Mouse (Mus musculus): Measurements from ENCODE around the gene Hspb7. TPM values are rescaled to one million over a fixed set of nuclear protein-coding genes. Genes with fewer than 3 reads are reported as not detected.

Gene Hspb7
- polyA plus RNA-seq, 1 experiment from 2014 or later: 0.12 TPM

DNA sequence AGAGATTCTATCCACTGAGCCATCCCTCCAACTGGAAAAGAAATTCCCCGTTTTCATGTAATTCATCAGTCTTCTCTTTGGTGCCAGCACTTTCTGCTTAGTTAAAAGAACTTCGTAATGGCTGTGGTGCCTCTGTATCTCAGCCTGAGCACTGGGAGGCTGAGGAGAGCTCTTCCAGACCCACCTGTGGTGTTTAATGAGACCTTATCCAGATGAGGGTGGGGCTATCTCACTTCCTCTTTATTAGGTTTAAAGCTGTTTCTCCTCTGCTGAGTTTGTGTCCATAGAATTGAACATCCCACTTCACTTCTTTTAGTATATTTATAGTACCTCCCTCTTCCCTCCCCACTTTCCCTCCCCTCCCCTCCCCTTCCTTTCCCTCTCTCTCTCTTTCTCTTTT is 30.7 kb downstream of the Hspb7 start:
- Histone ChIP-seq H3K27me3 (ENCODE audit: control insufficient read depth, insufficient read depth, low read length) (no peaks in the 10 kb centered on the region), H3K4me3 (ENCODE audit: low read depth, low read length) (no peak overlapping the region), H3K27ac (ENCODE audit: low read depth, low read length) (no peak overlapping the region), H3K9ac (replicated peaks; ENCODE audit: low read depth, low read length) (no peak overlapping the region), H3K36me3 (ENCODE audit: control insufficient read depth, insufficient read depth, low read length) (peaks cover 25% of the 10 kb centered on the region), H3K9me3 (ENCODE audit: control insufficient read depth, low read length) (no peaks in the 10 kb centered on the region), H3K4me2 (ENCODE audit: low read depth, low read length) (no peak overlapping the region), H3K4me1 (ENCODE audit: control insufficient read depth, insufficient read depth, low read length) (no peaks in the 10 kb centered on the region)
- no peak for ATAC-seq (ENCODE audit: low read depth)
- 91% methylated on average over 2 of the region's 2 CpGs for WGBS

DNA sequence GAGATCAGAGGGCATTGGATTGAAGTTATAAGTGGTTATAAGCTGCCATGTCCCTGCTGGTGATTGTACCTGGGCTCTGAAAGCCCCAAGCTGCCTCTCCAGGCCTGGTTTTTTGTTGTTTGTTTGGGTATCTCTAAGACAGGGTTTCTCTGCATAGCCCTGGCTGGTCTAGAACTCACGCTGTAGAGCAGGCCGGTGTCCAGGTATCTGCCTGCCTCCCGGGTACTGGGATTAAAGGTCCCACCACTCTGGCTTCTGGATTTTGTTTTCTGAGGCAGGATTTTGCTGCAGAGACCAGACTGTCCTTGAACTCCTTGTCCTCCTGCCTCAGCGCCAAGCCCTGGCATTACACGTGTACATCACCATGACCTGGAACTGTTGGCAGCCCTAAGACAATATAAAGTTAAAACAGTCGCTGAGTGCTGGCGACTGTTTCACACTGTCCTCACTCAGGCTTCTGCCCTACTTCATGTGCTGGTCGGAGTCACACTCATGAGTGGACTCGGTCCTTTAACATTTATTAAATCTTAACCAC is 31.4 kb downstream of the Hspb7 start:
- 96% methylated on average over 9 of the region's 9 CpGs for WGBS
- Histone ChIP-seq H3K4me1 (ENCODE audit: control insufficient read depth, insufficient read depth, low read length) (no peaks in the 10 kb centered on the region), H3K9me3 (ENCODE audit: control insufficient read depth, low read length) (no peaks in the 10 kb centered on the region), H3K9ac (replicated peaks; ENCODE audit: low read depth, low read length) (no peak overlapping the region), H3K27ac (ENCODE audit: low read depth, low read length) (no peak overlapping the region), H3K36me3 (ENCODE audit: control insufficient read depth, insufficient read depth, low read length) (peaks cover 23% of the 10 kb centered on the region), H3K27me3 (ENCODE audit: control insufficient read depth, insufficient read depth, low read length) (no peaks in the 10 kb centered on the region), H3K4me2 (ENCODE audit: low read depth, low read length) (no peak overlapping the region), H3K4me3 (ENCODE audit: low read depth, low read length) (no peak overlapping the region)
- ATAC-seq (ENCODE audit: low read depth): no peak

DNA sequence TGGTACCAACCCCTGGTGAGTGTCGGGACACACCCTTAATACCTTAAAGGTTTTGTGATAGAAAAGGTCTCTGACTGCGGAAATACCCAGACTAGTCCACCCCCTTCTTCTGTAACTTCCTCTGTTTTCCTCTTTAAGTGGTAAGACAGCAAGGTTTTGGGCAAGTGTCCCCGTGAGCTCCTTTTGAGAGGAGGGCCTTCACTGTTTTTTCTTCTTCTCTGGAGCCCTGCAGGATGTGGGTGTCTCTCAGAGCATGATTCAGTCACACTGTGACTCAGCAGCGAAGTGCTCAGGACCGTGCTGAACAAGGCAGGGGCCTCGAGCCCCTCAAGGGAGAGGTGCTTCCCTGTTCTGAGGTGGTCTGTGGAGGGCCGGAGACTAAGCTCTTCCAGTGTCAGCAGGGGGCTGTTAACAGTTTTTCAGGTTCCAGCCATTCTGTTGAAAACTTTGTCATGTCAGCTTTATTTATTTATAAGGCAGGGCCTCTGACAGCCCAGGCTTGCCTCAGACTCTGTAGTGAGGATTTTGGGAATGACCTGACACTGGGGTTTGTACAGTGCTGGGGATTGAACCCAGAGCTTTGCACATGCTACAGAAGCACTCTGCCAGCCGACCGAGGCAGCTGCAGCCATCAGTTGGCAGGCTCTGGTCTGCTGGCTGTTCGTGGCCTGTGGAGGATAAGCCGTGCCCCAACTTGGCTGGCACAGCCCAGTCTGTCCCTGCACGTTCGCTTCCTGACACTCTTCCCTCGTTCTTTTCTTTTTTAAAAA is 34.2 kb downstream of the Hspb7 start:
- H3K36me3 ChIP-seq (ENCODE audit: control insufficient read depth, insufficient read depth, low read length): no peaks in the 10 kb centered on the region; the same call in 1 of the 2 replicates
- H3K4me3 ChIP-seq (ENCODE audit: low read depth, low read length): no peak overlapping the region
- 0 out of 2 replicates have a peak, but pooled peaks cover 4% of the 10 kb centered on the region for H3K4me1 ChIP-seq (ENCODE audit: control insufficient read depth, insufficient read depth, low read length)
- no peak overlapping the region for H3K9ac ChIP-seq (replicated peaks; ENCODE audit: low read depth, low read length)
- H3K27ac ChIP-seq (ENCODE audit: low read depth, low read length): no peak overlapping the region
- H3K27me3 ChIP-seq (ENCODE audit: control insufficient read depth, insufficient read depth, low read length): no peaks in the 10 kb centered on the region
- WGBS: 82% methylated on average over 14 of the region's 14 CpGs
- ATAC-seq (ENCODE audit: low read depth): no peak
- H3K9me3 ChIP-seq (ENCODE audit: control insufficient read depth, low read length): no peaks in the 10 kb centered on the region
- H3K4me2 ChIP-seq (ENCODE audit: low read depth, low read length): no peak overlapping the region

DNA sequence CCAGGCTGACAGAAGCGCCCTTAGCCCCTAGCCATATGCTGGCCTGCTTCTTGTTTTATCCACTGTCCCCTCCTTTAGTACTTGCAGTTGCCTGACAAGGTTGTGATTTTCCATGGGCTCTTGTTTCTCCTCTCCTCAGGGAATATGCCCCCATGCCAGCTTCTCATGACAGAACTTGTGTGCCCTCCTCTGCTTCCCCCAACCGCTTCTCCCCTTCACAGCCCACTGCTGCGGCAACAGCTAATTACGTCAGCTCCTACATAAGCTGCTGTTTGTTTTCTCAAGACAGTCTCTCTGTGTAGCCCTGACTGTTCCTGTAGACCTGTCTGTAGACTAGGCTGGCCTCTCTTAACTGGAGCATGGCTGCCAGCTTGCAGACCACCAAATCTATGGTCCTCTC is 34.9 kb downstream of the Hspb7 start:
- no peaks in the 10 kb centered on the region for H3K27me3 ChIP-seq (ENCODE audit: control insufficient read depth, insufficient read depth, low read length)

DNA sequence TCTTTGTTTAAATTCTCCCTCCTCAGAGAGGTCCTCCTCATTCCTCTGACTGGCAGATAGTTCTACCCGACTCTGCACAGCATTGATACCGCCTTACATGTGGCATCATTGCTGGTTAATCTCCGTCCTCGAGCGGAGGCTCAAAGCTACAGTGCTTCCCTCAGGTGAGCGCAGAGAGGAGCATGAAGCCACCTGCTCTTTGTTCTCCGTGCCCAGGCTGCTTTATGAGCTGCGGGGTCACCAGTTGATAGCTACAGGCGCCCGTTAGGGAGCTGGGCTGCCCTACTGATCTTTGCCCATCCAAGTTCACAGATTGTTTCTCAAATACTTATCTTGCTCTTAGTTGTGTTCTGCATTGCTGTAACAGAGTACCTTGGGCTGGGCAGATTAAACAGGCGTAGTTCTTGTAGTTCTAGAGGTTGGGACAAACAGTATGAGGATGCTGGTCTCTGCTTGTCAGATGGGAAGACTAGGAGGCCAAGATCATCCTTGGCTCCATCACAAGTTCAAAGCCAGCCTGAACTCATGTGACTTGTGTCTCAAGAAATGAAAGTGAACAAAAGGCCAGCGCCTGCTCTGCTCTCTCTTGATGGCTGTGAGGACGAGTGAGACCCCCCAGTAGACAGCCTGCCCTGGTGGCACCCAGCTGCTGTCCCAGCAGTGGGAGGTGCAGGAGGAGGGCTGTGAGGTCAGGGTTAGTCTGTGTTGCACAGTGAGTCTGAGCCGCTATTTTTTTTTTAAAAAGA is 35.8 kb downstream of the Hspb7 start:
- no peak overlapping the region for H3K9ac ChIP-seq (replicated peaks; ENCODE audit: low read depth, low read length)
- H3K4me1 ChIP-seq (ENCODE audit: control insufficient read depth, insufficient read depth, low read length): 0 out of 2 replicates have a peak, but pooled peaks cover 4% of the 10 kb centered on the region
- H3K4me3 ChIP-seq (ENCODE audit: low read depth, low read length): no peak overlapping the region
- ATAC-seq (ENCODE audit: low read depth): no peak
- no peak overlapping the region for H3K27ac ChIP-seq (ENCODE audit: low read depth, low read length)
- no peaks in the 10 kb centered on the region for H3K27me3 ChIP-seq (ENCODE audit: control insufficient read depth, insufficient read depth, low read length)
- no peak overlapping the region for H3K4me2 ChIP-seq (ENCODE audit: low read depth, low read length)
- no peaks in the 10 kb centered on the region for H3K9me3 ChIP-seq (ENCODE audit: control insufficient read depth, low read length)
- no peaks in the 10 kb centered on the region; the same call in 1 of the 2 replicates for H3K36me3 ChIP-seq (ENCODE audit: control insufficient read depth, insufficient read depth, low read length)
- 93% methylated on average over 14 of the region's 14 CpGs for WGBS

More for the DNA sequence above, 34.9 kb downstream of the Hspb7 start:
- 84% methylated on average over 4 of the region's 4 CpGs for WGBS
- ATAC-seq (ENCODE audit: low read depth): no peak
- no peak overlapping the region for H3K4me3 ChIP-seq (ENCODE audit: low read depth, low read length)
- H3K36me3 ChIP-seq (ENCODE audit: control insufficient read depth, insufficient read depth, low read length): no peaks in the 10 kb centered on the region; the same call in 1 of the 2 replicates
- 0 out of 2 replicates have a peak, but pooled peaks cover 4% of the 10 kb centered on the region for H3K4me1 ChIP-seq (ENCODE audit: control insufficient read depth, insufficient read depth, low read length)
- no peak overlapping the region for H3K27ac ChIP-seq (ENCODE audit: low read depth, low read length)
- no peaks in the 10 kb centered on the region for H3K9me3 ChIP-seq (ENCODE audit: control insufficient read depth, low read length)
- no peak overlapping the region for H3K9ac ChIP-seq (replicated peaks; ENCODE audit: low read depth, low read length)
- no peak overlapping the region for H3K4me2 ChIP-seq (ENCODE audit: low read depth, low read length)

DNA sequence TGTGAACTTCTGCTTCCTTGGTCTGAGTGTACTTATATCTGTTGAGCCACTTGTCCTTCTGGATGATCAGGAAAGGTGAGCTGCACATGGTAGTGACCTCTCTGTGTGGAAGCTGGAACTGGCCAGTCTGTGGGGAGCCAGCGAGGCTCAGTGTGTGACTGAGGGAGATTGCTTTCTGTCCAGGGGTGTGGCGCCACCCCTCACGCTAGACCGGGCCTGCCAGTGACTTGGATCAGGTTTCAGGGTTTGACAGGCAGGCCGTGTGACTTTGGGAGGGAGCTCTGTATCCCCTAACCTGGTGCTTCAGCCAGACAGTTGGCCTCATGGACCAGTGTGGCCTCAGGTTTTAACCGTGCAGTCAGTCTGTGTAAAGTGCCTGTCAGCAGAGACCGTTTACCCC is 37.7 kb downstream of the Hspb7 start:
- no peak overlapping the region for H3K4me3 ChIP-seq (ENCODE audit: low read depth, low read length)
- ATAC-seq (ENCODE audit: low read depth): 0 out of 2 replicates have a peak, but pooled peaks have one; percentile 34
- no peak overlapping the region for H3K27ac ChIP-seq (ENCODE audit: low read depth, low read length)
- H3K4me2 ChIP-seq (ENCODE audit: low read depth, low read length): no peak overlapping the region
- H3K9me3 ChIP-seq (ENCODE audit: control insufficient read depth, low read length): no peaks in the 10 kb centered on the region
- H3K27me3 ChIP-seq (ENCODE audit: control insufficient read depth, insufficient read depth, low read length): no peaks in the 10 kb centered on the region
- peaks cover 7% of the 10 kb centered on the region for H3K36me3 ChIP-seq (ENCODE audit: control insufficient read depth, insufficient read depth, low read length)
- 15% methylated on average over 7 of the region's 7 CpGs for WGBS
- 0 out of 2 replicates have a peak overlapping the region, but pooled peaks have one; percentile 7 for H3K9ac ChIP-seq (replicated peaks; ENCODE audit: low read depth, low read length)
- H3K4me1 ChIP-seq (ENCODE audit: control insufficient read depth, insufficient read depth, low read length): 0 out of 2 replicates have a peak, but pooled peaks cover 4% of the 10 kb centered on the region

DNA sequence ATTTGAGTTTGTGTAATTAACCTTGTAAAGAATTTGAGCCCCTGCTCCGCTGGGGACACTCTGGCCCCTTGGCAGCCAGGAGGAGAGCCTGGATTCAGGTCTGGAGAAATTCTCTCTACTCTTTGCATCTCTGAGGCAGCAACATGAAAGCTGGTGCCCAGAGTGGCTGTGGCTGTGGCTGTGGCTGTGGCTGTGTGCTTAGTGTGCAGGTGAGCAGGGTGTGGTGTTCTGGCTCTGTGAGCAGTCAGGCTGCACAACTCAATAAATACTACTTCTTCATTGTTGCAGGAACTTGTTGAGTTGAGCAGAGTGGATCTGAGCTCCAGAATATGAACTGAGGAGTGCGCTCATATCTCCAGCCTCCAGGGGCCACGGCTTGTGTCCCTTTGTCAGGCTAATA is 38.3 kb downstream of the Hspb7 start:
- WGBS: 60% methylated on average over 3 of the region's 3 CpGs
- H3K36me3 ChIP-seq (ENCODE audit: control insufficient read depth, insufficient read depth, low read length): peaks cover 12% of the 10 kb centered on the region
- H3K9me3 ChIP-seq (ENCODE audit: control insufficient read depth, low read length): no peaks in the 10 kb centered on the region
- no peak overlapping the region for H3K27ac ChIP-seq (ENCODE audit: low read depth, low read length)
- H3K9ac ChIP-seq (replicated peaks; ENCODE audit: low read depth, low read length): no peak overlapping the region
- H3K4me1 ChIP-seq (ENCODE audit: control insufficient read depth, insufficient read depth, low read length): 0 out of 2 replicates have a peak, but pooled peaks cover 4% of the 10 kb centered on the region
- ATAC-seq (ENCODE audit: low read depth): no peak
- H3K4me2 ChIP-seq (ENCODE audit: low read depth, low read length): no peak overlapping the region
- H3K27me3 ChIP-seq (ENCODE audit: control insufficient read depth, insufficient read depth, low read length): no peaks in the 10 kb centered on the region
- H3K4me3 ChIP-seq (ENCODE audit: low read depth, low read length): no peak overlapping the region

DNA sequence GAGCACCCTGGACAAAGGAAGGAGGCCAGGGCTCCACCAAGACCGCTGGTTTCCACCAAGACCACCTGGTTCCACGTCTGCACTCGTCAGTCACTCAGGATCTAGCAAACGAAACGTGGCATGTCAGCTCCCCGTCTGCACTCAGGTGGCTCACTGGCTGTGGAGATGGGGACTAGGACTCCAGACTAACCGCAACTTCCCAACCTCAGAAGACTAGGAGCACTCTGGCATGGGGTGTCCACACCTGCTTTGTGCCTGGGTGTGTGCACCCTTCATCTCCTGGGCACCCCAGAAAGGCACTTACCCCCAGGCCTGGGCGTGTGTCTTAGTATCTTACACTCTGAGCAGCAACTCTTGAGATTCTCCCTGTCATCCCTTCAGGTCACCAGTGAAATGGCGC is 39.2 kb downstream of the Hspb7 start:
- H3K4me3 ChIP-seq (ENCODE audit: low read depth, low read length): no peak overlapping the region
- no peaks in the 10 kb centered on the region for H3K9me3 ChIP-seq (ENCODE audit: control insufficient read depth, low read length)
- H3K4me2 ChIP-seq (ENCODE audit: low read depth, low read length): no peak overlapping the region
- no peak for ATAC-seq (ENCODE audit: low read depth)
- H3K36me3 ChIP-seq (ENCODE audit: control insufficient read depth, insufficient read depth, low read length): peaks cover 20% of the 10 kb centered on the region
- H3K27ac ChIP-seq (ENCODE audit: low read depth, low read length): no peak overlapping the region
- H3K27me3 ChIP-seq (ENCODE audit: control insufficient read depth, insufficient read depth, low read length): no peaks in the 10 kb centered on the region
- 0 out of 2 replicates have a peak, but pooled peaks cover 4% of the 10 kb centered on the region for H3K4me1 ChIP-seq (ENCODE audit: control insufficient read depth, insufficient read depth, low read length)
- no peak overlapping the region for H3K9ac ChIP-seq (replicated peaks; ENCODE audit: low read depth, low read length)
- WGBS: 92% methylated on average over 9 of the region's 9 CpGs

DNA sequence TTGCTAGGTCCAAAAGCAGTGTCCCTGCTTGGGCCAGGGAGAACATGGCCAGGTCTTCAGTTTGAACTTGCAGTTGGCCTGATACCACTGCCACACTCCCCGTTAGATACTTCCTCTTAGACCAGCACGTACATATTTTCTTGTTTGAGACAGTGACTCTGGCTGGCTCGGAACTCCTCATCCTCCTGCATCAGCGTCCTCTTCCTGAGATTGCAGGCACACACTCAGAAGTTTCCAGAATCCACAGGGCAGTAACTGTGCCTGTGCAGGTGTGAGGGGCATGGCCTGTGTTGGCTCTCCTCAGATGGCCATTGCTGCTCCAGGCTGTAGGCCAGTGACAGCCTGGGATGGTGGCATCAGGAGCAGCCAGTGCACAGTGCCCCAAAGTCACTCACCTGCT is 39.9 kb downstream of the Hspb7 start:
- Histone ChIP-seq H3K9ac (replicated peaks; ENCODE audit: low read depth, low read length) (no peak overlapping the region), H3K4me1 (ENCODE audit: control insufficient read depth, insufficient read depth, low read length) (0 out of 2 replicates have a peak, but pooled peaks cover 4% of the 10 kb centered on the region), H3K27me3 (ENCODE audit: control insufficient read depth, insufficient read depth, low read length) (no peaks in the 10 kb centered on the region), H3K27ac (ENCODE audit: low read depth, low read length) (no peak overlapping the region), H3K9me3 (ENCODE audit: control insufficient read depth, low read length) (no peaks in the 10 kb centered on the region), H3K4me3 (ENCODE audit: low read depth, low read length) (no peak overlapping the region), H3K4me2 (ENCODE audit: low read depth, low read length) (no peak overlapping the region), H3K36me3 (ENCODE audit: control insufficient read depth, insufficient read depth, low read length) (peaks cover 28% of the 10 kb centered on the region)
- 99% methylated on average over 4 of the region's 4 CpGs for WGBS
- ATAC-seq (ENCODE audit: low read depth): no peak

Data from neural tube, embryonic 14.5 days (tissue).